Comparison of ENCODE assay signal across 25 mouse cellular contexts in genomic region chr13:51491649-51492435, GRCm38 (mm10).
A peak's percentile ranks its signal among the peaks of the same experiment; 100 is the strongest.
DNase-seq lines count a peak whose midpoint lies in the region; ATAC-seq lines count a peak whose summit lies in the region.
"Had no signal": no experiment of that assay in that cellular context is flagged by ENCODE, and none has a peak within 500 bp of the region (broad histone marks: within the 10 kb centered on the region; RNA-seq: fewer than 3 reads in every experiment).

No protein-coding gene starts in this region.

- ATAC-seq in hematopoietic stem cell, adult 5-6 weeks (replicated peaks in 1 of 2; ENCODE audit: insufficient read depth in 1 of 2, low FRiP score in 2 of 2, low TSS enrichment in 1 of 2, low read depth in 1 of 2, poor library complexity in 2 of 2, severe bottlenecking in 2 of 2) = peak; percentile 14 to 22; a peak in 2 of 4 replicates
- ATAC-seq: forebrain, embryonic 13.5 days; hindbrain, embryonic 16.5 days; intestine, embryonic 15.5 days; liver, embryonic 12.5 days; liver, postnatal 0 days; lung, postnatal 0 days; midbrain, embryonic 15.5 days had no signal

- DNase-seq in adrenal gland, adult 8-10 months = peak; percentile 18
- DNase-seq in adrenal gland, postnatal 10 days = no peak
- DNase-seq in kidney, postnatal 14 days = peak; percentile 8
- no peak for DNase-seq in kidney, postnatal 25 days
- peak; percentile 24 for DNase-seq in adrenal gland, postnatal 14 days
- DNase-seq in lung, adult 18-20 months = no peak
- DNase-seq in lung, postnatal 14 days = no peak
- DNase-seq: cerebellum, adult 18-20 months; cerebellum, postnatal 10 days; gastrocnemius, postnatal 14 days; heart, adult 18-20 months; heart, postnatal 10 days; kidney, adult 8-10 months; left cerebral cortex, postnatal 4 days; liver, postnatal 0 days; right cerebral cortex, postnatal 25 days; thymus, adult 18-20 months; thymus, postnatal 36 days had no signal

Comparison
In these comparisons a context has a peak if more than half of its experiments do, and no peak if none do; other contexts are left out.
1. DNase-seq: peak in adrenal gland, adult 8-10 months (single experiment), kidney, postnatal 14 days (single experiment) and adrenal gland, postnatal 14 days (single experiment); none in adrenal gland, postnatal 10 days (single experiment), kidney, postnatal 25 days (0 of 2), lung, adult 18-20 months (0 of 2) and lung, postnatal 14 days (single experiment).